Mouse (Mus musculus) MEL (cell line): ENCODE results near the gene Hist1h3b. TPM values are rescaled to one million over a fixed set of nuclear protein-coding genes. Genes with fewer than 3 reads are reported as not detected.
"Not testable (repeated sequence)": the region's sequence is repeated elsewhere in the genome, so short reads cannot be mapped to it uniquely, and the experiment has no call there.

Source experiments
- DNase-seq: peaks from one replicate; pipeline ENCODE4 v3.0.0; 2011; ENCODE audit warnings: low read depth, low spot score
- H3K27ac ChIP-seq: 2 replicates; pipeline ENCODE4 v1.5.1; 2012; ENCODE audit warnings: low read depth, mild to moderate bottlenecking, control low read depth, low read length, moderate library complexity; ENCODE audit not compliant: control insufficient read depth
- H3K27me3 ChIP-seq, 2 experiments: fragments of 150-350 bp in 1 of 2; sonication (generic) in 1 of 2; 2 replicates each; pipeline ENCODE4 v1.6.1; 2012; ENCODE audit warnings: low read length in 2 of 2, mild to moderate bottlenecking in 2 of 2, improper control_type of control experiment in 1 of 2, moderate library complexity in 1 of 2; ENCODE audit not compliant: insufficient read depth in 2 of 2, control insufficient read depth in 1 of 2
- H3K36me3 ChIP-seq, 2 experiments: 2 replicates each; pipeline ENCODE4 v1.6.1; 2012 to 2014; ENCODE audit warnings: low read length in 2 of 2, improper control_type of control experiment in 1 of 2, inconsistent platforms in 1 of 2, mild to moderate bottlenecking in 1 of 2; ENCODE audit not compliant: insufficient read depth in 2 of 2, control insufficient read depth in 1 of 2
- H3K4me1 ChIP-seq, 2 experiments: fragments of 150-350 bp in 1 of 2; sonication (generic) in 1 of 2; 2 replicates each; pipeline ENCODE4 v1.6.1; 2012; ENCODE audit warnings: low read length in 2 of 2, improper control_type of control experiment in 1 of 2, mild to moderate bottlenecking in 1 of 2; ENCODE audit not compliant: insufficient read depth in 2 of 2, control insufficient read depth in 1 of 2
- H3K4me3 ChIP-seq, 2 experiments: fragments of 150-350 bp in 1 of 2; sonication (generic) in 1 of 2; 2 replicates each; pipeline ENCODE4 v1.5.1; 2012; ENCODE audit warnings: low read depth in 2 of 2, low read length in 2 of 2, mild to moderate bottlenecking in 2 of 2, moderate library complexity in 2 of 2, control low read depth in 1 of 2, improper control_type of control experiment in 1 of 2; ENCODE audit not compliant: control insufficient read depth in 1 of 2, insufficient read depth in 1 of 2
- H3K79me2 ChIP-seq: 2 replicates; pipeline ENCODE4 v1.6.1; 2012; ENCODE audit warnings: mild to moderate bottlenecking, low read length, moderate library complexity; ENCODE audit not compliant: control insufficient read depth, poor library complexity, insufficient read depth
- H3K9ac ChIP-seq: 2 replicates; pipeline ENCODE4 v1.6.1; 2012; ENCODE audit warnings: low read depth, mild to moderate bottlenecking, control low read depth, low read length, moderate library complexity; ENCODE audit not compliant: control insufficient read depth, poor library complexity, severe bottlenecking
- H3K9me3 ChIP-seq: fragments of 150-350 bp; sonication (generic); replicated peaks from 2 replicates; pipeline ENCODE4 v1.6.1; 2012; ENCODE audit warnings: mild to moderate bottlenecking, low read length, improper control_type of control experiment, moderate library complexity; ENCODE audit not compliant: insufficient read depth
- CHD2 ChIP-seq: IDR thresholded peaks from 2 replicates; pipeline ENCODE4 v1.6.1; 2011; ENCODE audit warnings: low read length, improper control_type of control experiment
- CTCF ChIP-seq, 3 experiments: IDR thresholded peaks in 2 of 3; conservative IDR thresholded peaks in 1 of 3; 2 replicates each; pipeline ENCODE4 v1.5.1; 2011 to 2012; ENCODE audit warnings: low read length in 3 of 3, low read depth in 2 of 3, mild to moderate bottlenecking in 2 of 3, improper control_type of control experiment in 1 of 3, inconsistent platforms in 1 of 3, mixed read lengths in 1 of 3, moderate library complexity in 1 of 3; ENCODE audit not compliant: control insufficient read depth in 1 of 3, insufficient read depth in 1 of 3, poor library complexity in 1 of 3, severe bottlenecking in 1 of 3
- E2F4 ChIP-seq: IDR thresholded peaks from 2 replicates; pipeline ENCODE4 v1.6.1; 2011; ENCODE audit warnings: low read depth, low read length, improper control_type of control experiment, borderline replicate concordance
- GATA1 ChIP-seq: IDR thresholded peaks from 2 replicates; pipeline ENCODE4 v1.6.1; 2011; ENCODE audit warnings: low read depth, low read length, improper control_type of control experiment
- JUND ChIP-seq: IDR thresholded peaks from 2 replicates; pipeline ENCODE4 v1.6.1; 2011; ENCODE audit warnings: low read depth, mild to moderate bottlenecking, improper control_type of control experiment, low read length
- MYC ChIP-seq: IDR thresholded peaks from 2 replicates; pipeline ENCODE4 v1.6.1; 2011; ENCODE audit warnings: low read depth, mild to moderate bottlenecking, low read length, improper control_type of control experiment, moderate library complexity
- POLR2A ChIP-seq, 2 experiments: IDR thresholded peaks; 2 replicates each; pipeline ENCODE4 v1.6.1; 2011 to 2012; ENCODE audit warnings: low read length in 2 of 2, mild to moderate bottlenecking in 2 of 2, control low read depth in 1 of 2, improper control_type of control experiment in 1 of 2, low read depth in 1 of 2, moderate library complexity in 1 of 2; ENCODE audit not compliant: control insufficient read depth in 1 of 2, insufficient read depth in 1 of 2, poor library complexity in 1 of 2
- TBP ChIP-seq: IDR thresholded peaks from 2 replicates; pipeline ENCODE4 v1.8.0; 2011; ENCODE audit warnings: low read depth, low read length, improper control_type of control experiment
- USF2 ChIP-seq, 2 experiments: IDR thresholded peaks; 2 replicates each; pipeline ENCODE4 v1.6.1; 2011 to 2012; ENCODE audit warnings: improper control_type of control experiment in 2 of 2, low read length in 2 of 2, borderline replicate concordance in 1 of 2, inconsistent platforms in 1 of 2, low read depth in 1 of 2, mild to moderate bottlenecking in 1 of 2; ENCODE audit not compliant: insufficient read depth in 1 of 2
- ZC3H11A ChIP-seq: IDR thresholded peaks from 2 replicates; pipeline ENCODE4 v1.6.1; 2012; ENCODE audit warnings: low read depth, mild to moderate bottlenecking, inconsistent platforms, low read length, improper control_type of control experiment
- ZKSCAN1 ChIP-seq: IDR thresholded peaks from 2 replicates; pipeline ENCODE4 v1.6.1; 2012; ENCODE audit warnings: low read depth, mild to moderate bottlenecking, inconsistent platforms, low read length, improper control_type of control experiment, moderate library complexity
- polyA plus RNA-seq, 2 experiments: library from polyadenylated mRNA; stranded (reverse) in 1 of 2; unstranded in 1 of 2; fragments of >175 nt in 1 of 2; fragments of >200 nt in 1 of 2; gene quantifications; 2 replicates each; pipeline versions ENCODE4 v1.2.1 to v1.2.4; 2012; ENCODE audit warnings: low replicate concordance in 2 of 2, low read depth in 1 of 2; ENCODE audit not compliant: insufficient read length in 2 of 2, insufficient read depth in 1 of 2, missing spikeins in 1 of 2
- total RNA-seq: library from RNA; depleted of rRNA; stranded (reverse); fragments of 300-350 nt; gene quantifications from 2 replicates; pipeline ENCODE4 v1.2.3, GENCODE M21; 2012

Hist1h3b gene
- total and polyA plus RNA-seq, 3 experiments, result 6.6 to 1,725 TPM; not detected in 1

GRCm38 (mm10) chr13:23766772-23767171 lies 14.7 kb downstream of the Hist1h3b start:
- Histone ChIP-seq H3K9me3 (no peaks in the 10 kb centered on the region), H3K79me2 (no peaks in the 10 kb centered on the region; the same call in 1 of the 2 replicates), H3K36me3 (peaks cover 0 to 27% of the 10 kb centered on the region in 2 experiments; a peak in 2 of 4 replicates), H3K4me3 (no peak overlapping the region), H3K9ac (no peak overlapping the region), H3K27ac (no peak overlapping the region), H3K27me3 (no peaks in the 10 kb centered on the region), H3K4me1 (peaks cover 6 to 18% of the 10 kb centered on the region in 2 experiments)
- DNase-seq, result no peak
- no peak for TF ChIP-seq TBP
- TF ChIP-seq E2F4, result no peak

- Histone ChIP-seq H3K4me1 (peaks cover 6 to 18% of the 10 kb centered on the region in 2 experiments), H3K9ac (peak overlapping the region; percentile 50), H3K36me3 (peaks cover 0 to 22% of the 10 kb centered on the region in 2 experiments; a peak in 2 of 4 replicates), H3K4me3 (peak overlapping the region in 1 of 2 experiments; percentile 15; a peak in 2 of 4 replicates), H3K27ac (peak overlapping the region; percentile 75), H3K9me3 (no peaks in the 10 kb centered on the region), H3K27me3 (no peaks in the 10 kb centered on the region), H3K79me2 (no peaks in the 10 kb centered on the region; the same call in 1 of the 2 replicates)
- no peak for TF ChIP-seq MYC
- peak; percentile 30; the same call in 1 of the 2 replicates for TF ChIP-seq GATA1
- DNase-seq, result peak; percentile 73
Observed at GRCm38 (mm10) chr13:23768834-23769397, 16.8 kb downstream of the Hist1h3b start.

DNA sequence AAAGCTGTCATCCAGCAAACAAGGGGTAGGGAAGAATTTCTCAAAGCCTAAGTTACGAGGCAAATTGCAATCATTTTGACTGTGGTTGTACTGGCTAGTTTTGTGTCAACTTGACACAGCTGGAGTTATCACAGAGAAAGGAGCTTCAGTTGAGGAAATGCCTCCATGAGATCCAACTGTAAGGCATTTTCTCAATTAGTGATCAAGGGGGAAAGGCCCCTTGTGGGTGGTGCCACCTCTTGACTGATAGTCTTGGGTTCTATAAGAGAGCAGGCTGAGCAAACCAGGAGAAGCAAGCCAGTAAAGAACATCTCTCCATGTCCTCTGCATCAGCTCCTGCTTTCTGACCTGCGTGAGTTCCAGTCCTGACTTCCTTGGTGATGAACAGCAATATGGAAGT lies 17.5 kb downstream of the Hist1h3b start, which contains the start of gene Trim38:
Gene Trim38 (plus strand): TSS at position 301 of the 400 bp plus-strand sequence.
- H3K27me3 ChIP-seq, H3K9me3 ChIP-seq, DNase-seq, H3K79me2 ChIP-seq: not testable (repeated sequence)
- Histone ChIP-seq H3K4me1 (peaks cover 6 to 13% of the 10 kb centered on the region in 2 experiments), H3K9ac (peak within 1 kb of the TSS; percentile 50), H3K27ac (peak within 1 kb of the TSS; percentile 75), H3K36me3 (peaks cover 0 to 17% of the 10 kb centered on the region in 2 experiments; a peak in 2 of 4 replicates), H3K4me3 (peak within 1 kb of the TSS; percentile 15 to 39)

DNA sequence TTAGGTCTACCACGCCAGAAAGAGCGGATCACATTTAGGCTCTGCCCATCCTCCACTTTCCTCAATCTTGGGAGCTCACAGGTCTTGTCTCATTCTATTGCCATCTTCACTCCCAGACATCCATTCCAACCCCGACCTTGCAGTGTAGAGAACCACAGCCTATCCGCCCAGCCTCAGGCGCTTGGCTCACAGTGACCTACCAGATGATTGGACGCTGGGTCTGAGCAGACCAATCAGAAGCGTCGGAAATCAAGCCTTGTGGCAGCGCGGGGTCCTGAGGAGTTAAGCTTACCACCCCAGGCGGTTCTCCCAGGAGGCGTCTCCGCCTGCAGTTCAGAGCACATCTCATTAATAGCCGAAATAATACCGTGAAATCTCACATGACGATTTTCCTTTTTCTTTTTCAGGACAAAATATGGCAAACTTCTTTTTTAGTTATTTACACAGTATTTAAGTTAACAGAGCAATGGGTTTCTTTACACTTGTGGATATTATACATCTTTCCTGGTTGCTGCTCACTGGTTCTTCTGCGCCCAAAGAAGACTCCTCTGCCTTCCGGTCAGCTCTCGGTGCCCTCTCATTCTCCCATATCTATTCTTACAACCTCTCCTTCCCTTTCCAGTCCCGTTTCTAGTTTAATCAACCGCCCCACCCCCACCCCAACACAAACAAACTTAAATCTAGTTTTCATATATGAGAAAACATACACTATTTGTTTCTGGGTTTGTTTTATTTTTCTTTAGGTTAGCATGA lies 20.7 kb downstream of the Hist1h3b start:
- DNase-seq, result no peak
- H3K9me3 ChIP-seq, result no peaks in the 10 kb centered on the region
- H3K36me3 ChIP-seq, result peaks cover 0 to 13% of the 10 kb centered on the region in 2 experiments; a peak in 2 of 4 replicates
- H3K9ac ChIP-seq, result no peak overlapping the region
- H3K4me3 ChIP-seq, result no peak overlapping the region
- TF ChIP-seq POLR2A (IDR thresholded peaks at IDR 0.05; ENCODE audit: control insufficient read depth in 1 of 2, insufficient read depth in 1 of 2, low read depth in 1 of 2, low read length in 2 of 2, poor library complexity in 1 of 2) (no peak), CTCF (IDR thresholded peaks at IDR 0.05 in 2 of 3, conservative IDR thresholded peaks at IDR 0.05 in 1 of 3; ENCODE audit: control insufficient read depth in 1 of 3, insufficient read depth in 1 of 3, low read depth in 2 of 3, low read length in 3 of 3, poor library complexity in 1 of 3, severe bottlenecking in 1 of 3) (no peak), E2F4 (no peak), USF2 (IDR thresholded peaks at IDR 0.05; ENCODE audit: borderline replicate concordance in 1 of 2, insufficient read depth in 1 of 2, low read depth in 1 of 2, low read length in 2 of 2) (no peak), ZC3H11A (no peak), GATA1 (no peak), ZKSCAN1 (no peak), JUND (no peak), CHD2 (no peak)
- H3K4me1 ChIP-seq, result peaks cover 6 to 9% of the 10 kb centered on the region in 2 experiments
- no peaks in the 10 kb centered on the region for H3K27me3 ChIP-seq
- H3K27ac ChIP-seq, result no peak overlapping the region
- H3K79me2 ChIP-seq, result no peaks in the 10 kb centered on the region
